Mouse (Mus musculus) thymus, postnatal 25 days (tissue): Measurements from ENCODE around the gene Morn3.

Source experiments
- DNase-seq: peaks from one replicate; pipeline ENCODE4 v3.0.0; 2022

Gene Morn3

DNA sequence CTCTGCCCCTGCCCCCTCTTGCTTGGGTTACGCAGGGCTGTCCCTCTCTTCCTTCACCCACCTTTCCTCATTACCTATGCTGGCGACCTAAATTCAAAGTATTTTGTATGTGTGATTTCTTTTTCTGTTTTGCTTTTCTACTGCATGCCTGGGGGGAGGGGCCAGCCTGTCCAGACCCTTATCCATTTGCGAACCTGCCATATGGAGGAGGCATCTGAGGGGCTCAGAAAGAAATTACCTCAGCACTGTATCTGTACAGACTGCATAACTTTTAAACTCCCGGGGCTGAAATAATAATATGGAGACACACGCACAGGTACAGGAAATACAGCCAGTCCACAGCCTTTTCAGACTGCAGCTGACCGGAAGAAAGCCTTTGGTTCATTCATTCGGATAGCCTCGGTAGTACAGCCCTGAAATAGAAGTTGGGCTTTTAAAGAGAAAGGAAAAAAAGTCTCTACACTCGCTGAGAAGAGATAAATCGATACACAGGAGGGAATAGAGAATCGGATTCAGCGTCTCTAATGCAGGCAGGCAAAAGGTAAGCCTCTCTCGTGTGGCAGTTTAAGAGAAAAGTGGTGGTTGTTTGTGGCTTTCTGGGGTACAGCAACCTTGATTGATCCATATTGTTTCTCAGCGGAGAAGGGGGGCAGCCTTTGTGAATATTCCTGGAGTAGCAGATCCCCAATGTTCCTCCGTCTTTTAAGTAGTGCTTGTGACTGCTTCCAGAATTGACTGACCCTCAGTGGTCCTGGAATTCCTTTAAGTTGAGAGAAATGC is 57.1 kb downstream of the Morn3 start, which contains the start of gene Kdm2b:
Gene Kdm2b, minus strand, starts transcription at position 273 of the 780 bp plus-strand sequence.
- peak; percentile 35 for DNase-seq

DNA sequence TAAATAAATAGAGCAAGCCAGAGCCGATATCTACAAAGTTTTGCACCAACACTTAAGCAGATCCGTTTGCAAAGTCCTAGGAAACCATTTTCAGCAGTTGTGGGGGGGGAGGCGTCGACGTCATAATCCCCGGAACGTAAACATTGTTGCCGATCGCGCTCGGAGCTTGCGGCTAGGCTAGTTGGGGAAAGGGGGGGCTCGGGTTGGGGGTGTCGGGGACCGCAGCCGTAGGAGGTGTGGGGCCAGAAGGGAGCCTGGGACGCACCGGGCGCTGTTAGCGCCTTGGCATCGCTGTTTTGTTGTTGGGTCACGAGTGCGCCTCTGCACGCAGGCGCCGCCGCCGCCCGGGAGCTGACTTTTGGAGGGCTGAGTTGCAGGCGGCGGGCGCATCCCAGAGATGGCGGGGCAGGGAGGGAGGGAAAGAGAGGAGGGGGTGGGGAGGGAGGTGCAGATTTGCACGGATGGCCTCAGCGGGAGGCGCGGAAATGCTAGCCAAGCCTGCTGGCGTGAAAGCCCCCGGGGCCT is 57.8 kb downstream of the Morn3 start:
- peak; percentile 87 for DNase-seq

DNA sequence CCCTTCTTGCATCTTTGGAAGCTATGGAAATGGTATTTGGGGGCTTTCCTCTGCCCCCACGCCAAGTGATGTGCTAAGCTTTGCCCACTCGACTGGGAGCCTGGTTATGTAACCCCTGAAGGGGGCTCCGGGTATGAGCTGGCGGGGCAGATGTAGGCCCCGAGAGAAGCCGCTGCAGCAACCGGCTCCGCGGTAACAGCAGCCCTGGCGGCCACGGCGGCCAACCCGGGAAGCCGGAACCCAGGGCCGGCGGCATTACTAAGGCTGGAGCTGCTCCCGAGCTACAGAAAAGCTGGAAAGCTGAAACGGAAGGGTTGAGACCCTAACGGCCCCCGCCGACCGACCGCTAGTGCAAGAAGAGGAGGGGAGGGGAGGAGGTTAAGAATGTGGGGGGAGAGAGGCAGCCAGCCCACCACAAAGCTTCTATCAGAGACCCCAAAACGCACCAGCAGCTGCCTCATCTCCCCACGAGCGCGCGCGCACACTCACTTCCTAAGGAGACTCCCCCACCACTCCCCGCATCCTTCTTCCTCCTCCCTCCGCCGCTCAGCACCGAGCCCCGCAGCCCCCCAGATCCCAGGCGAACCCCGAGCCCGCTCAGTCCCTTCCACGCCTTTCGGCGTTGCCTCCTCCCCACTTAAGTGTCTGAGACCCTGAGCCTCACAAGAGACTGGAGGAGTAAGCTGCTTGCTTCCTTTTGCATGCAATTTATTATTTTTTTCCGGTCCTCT is 58.6 kb downstream of the Morn3 start:
- DNase-seq: peak; percentile 75

DNA sequence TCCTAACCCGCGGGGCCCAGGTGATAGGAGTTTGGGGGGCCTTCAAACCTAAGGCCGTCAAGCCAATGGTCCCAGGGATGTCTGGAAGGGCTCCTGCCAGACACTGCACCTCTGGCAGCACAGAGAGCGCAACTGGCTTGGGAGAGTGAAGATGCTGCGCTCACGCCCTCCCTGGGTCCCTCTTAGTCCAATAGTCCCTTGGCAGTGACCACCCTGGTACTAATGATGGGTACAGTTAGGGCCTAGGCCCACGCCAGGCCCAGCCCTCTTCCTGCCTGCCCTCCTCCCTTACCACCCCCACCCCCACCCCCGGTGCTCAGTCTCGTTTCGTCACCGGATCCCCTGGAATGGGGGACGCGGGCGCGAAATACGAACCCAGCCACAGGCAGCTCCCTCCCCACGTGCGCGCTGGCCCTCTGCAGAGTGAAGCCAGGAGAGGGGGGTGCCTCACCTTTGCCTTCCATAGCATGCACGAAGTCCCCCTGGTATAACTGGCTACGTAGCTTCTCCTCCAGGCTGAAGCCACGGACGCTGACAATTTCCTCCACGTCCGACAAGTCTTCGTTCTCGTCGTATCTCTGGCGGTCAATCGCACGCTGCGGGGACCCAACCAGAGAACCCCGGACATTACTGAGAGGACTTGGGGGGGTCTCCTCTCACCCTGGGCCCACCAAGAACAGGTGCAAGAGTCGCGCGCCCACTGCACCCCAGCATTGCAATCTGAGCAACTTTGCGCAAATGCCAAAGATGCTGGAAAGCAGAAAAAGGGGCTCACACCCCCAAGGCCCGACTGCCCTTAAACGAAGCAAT is 59.4 kb downstream of the Morn3 start:
- peak; percentile 62 for DNase-seq

DNA sequence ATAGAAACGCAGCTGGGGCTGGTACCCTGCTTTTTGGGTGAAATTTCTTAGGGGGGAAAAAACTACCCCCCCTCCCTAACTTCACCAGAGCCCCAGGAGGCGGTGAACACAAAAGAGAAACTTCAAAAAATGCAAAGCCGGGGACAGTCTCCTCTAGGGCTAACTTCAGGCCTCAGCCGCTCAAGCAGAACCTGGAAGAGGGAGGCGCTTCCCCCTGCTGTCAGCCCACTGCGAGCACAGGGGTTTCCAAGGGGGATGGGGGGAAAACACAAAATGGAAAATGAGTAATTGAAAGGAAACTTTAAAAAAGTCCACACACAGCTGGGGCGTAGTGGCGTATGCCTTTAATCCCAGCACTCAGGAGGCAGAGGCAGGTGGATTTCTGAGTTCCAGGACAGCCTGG is 60.7 kb downstream of the Morn3 start:
- no peak for DNase-seq
